Mouse (Mus musculus) urinary bladder, adult 18-20 months (tissue): ENCODE measurements around the gene Ttll9.

Source experiments
- DNase-seq, 2 experiments: peaks; one replicate each; pipeline ENCODE4 v3.0.0; 2022; ENCODE audit warnings: low spot score in 2 of 2, mixed read lengths in 2 of 2

The Ttll9 gene

GRCm38 (mm10) chr2:152941776-152942175 is 20.5 kb upstream of the Ttll9 start:
- no peak for DNase-seq

- DNase-seq: no peak
These were observed 19.3 kb upstream of the Ttll9 start for GRCm38 (mm10) chr2:152942898-152943515.

DNA sequence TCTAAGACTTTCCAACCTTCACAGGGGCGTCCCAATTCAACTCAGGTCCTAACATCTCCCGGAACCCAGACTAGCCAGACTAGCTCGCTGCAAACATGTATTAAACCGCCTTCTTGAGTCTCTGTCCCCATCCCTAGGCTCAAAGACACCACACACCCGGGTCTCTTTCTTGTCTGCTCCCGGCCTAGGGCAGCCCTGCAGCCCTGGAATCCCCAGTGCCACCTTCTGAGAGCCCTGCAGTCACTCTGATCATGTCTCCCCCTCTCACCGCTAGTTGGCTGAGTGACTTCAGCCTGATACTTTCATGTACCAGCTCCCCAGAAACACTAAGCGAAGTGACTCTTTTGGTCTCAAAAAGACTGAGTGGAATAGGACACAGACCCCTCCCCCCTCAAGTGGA is 18.7 kb upstream of the Ttll9 start:
- DNase-seq: no peak

- no peak for DNase-seq
These were observed 18.3 kb upstream of the Ttll9 start for GRCm38 (mm10) chr2:152944013-152944412.

DNA sequence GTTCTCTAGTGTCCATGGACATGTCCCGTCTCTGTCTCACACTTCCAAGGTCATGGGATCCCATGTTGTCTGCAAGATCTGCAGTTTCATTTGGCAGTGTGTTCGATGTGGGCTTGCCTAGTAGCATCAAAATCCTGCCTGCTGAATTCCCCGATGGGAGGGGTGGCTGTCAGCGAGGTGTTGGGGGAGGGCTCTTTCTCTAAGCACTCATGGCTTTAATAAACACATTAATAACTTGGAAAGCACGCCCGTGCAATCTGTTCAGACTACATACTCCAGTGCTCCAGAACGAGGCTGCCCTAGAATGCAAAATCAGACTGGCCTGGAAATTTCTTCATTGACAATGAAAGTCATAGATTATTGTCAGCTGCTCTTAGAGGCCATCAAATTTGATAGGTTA is 15.2 kb upstream of the Ttll9 start:
- no peak for DNase-seq

DNA sequence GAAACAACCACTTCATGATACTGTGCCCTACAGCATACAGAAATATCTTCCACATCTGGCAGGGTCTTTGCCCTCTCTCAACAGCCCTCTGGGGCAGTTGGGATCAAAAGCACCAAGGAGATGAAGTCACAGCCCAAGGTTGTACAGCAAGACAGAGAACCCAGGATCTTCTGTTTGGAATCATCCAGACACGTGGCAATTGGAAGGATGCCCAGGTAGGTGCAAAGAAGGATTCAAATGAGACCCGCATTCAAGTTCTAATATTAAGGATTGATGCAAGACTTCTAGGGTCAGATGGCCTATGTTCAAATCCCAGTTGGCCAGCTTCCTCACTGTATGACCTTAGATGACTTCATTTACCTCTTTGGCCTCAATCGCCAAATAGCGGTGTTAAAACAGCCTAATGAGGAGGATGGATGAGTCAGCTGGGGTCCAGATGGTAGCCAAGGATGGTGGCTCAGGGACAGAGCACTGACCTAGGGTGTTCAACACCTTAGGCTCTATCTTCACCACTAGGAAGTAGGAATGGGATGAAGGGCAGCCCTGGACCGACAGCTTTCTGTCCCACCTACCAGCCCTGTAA is 13.8 kb upstream of the Ttll9 start:
- DNase-seq: no peak

DNA sequence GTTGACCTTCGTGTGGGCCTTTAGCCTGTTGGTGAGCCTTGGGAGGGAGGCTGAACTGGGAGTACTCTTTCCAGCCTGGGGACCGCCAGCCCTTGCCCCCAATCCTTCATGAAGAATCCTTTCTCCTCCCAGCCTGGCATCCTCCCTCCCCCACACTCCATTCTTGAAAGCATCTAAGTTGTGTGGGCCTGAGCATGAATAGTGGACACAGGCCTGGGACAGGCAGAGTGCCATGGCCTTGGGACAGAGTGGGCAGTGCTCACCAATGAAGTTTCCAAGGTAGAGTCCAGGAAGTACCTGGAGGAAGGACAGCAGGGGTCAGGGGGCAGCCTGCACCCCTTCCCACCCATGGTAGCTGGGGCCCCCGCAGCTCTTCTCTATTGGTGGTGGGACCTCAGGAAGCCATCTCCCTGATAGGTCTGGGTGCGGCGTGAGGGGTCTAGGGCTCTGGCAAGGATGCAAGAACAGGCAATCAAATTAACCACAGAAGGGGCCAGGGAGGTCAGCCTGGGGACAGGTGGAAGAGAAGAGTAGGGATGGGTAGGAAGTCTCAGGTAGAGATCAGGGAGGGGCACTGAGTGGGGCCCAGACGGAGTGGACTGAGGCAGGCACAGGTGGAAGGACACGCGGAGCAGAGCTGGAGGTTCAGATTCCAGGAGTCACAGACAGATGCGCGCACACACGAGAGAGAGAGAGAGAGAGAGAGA is 11.8 kb upstream of the Ttll9 start:
- DNase-seq: no peak

- no peak for DNase-seq
These were observed 11.0 kb upstream of the Ttll9 start, which contains the start of gene Dusp15 for GRCm38 (mm10) chr2:152951065-152951849. Dusp15 (minus strand) TSS chr2:152951698.

- DNase-seq: no peak
These were observed 10.2 kb upstream of the Ttll9 start for GRCm38 (mm10) chr2:152951850-152952720.

- no peak for DNase-seq
These were observed 4.2 kb upstream of the Ttll9 start for GRCm38 (mm10) chr2:152958116-152958515.

DNA sequence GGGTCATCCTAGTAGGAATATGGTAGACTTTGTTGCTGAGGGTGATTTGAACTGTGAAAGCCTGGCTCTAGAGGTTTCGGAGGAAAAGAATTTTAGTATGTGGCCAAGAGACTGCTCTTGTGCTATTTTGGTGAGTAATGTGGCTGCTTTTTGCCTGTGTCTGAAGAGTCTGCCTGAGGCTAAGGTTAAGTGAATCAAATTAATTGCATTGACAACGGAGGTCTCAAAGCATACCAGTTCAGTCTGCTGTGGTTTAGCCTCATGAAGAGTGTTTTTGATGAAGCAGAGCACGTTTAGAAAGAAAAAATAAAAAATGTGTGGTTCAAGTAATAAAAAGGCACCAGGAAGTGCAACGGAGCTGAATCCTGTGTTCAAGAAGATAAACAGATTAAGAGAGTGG is 3.3 kb downstream of the Ttll9 start:
- no peak for DNase-seq

DNA sequence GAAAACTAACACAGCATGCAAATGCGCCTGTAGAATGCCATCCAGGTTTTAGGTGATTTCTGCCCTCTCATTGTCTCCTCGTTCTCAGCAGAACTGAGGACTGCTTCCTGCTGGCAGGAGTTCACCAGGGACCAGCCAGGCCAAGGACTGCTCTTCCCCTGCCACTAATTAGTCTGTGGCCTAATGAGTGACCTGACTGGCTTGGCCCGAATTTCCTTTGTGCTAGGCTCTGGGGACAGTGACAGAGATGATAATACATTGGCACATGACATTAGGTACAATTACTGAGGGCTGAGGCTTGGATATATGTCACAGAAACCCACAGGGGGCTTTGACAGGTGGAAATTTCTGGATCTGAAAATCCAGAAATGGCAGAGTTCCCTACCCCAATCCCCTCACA is 14.7 kb downstream of the Ttll9 start:
- no peak for DNase-seq

DNA sequence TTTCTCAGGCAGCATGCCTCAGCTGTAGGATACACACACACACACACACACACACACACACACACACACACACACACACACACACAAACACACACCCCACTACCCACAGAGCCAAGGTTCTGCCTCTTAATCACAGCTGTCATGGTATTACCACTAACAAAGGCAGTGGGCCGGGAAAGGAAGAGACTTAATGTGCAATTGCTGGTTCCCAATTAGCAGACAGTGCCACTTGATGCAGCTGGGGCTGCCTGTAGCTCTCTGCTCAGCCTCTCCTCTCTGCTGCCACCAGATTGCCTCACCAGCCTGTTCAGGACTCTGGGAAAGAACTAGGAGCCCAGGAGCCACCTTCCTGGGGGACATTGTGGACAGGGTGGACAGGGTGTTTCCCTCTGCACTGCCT is 23.3 kb downstream of the Ttll9 start:
- no peak for DNase-seq

DNA sequence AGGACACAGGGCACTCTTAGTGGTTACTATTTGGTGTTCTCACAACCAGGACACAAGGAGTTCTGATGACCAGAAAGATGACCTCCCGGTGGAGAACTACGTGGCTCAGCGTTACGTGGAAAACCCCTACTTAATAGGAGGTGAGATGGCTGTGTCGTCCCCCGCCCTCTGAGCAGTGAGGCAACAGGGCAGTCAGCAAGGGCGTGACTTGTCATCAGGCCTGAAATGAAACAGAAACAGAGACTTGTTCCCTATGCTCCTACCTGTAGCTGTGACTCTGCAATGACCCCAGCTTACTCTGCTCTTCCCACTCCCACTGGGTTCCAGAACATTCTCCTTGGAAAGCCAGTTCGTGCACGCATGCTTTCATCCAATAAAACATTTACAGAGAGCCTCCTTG is 29.2 kb downstream of the Ttll9 start:
- no peak for DNase-seq

DNA sequence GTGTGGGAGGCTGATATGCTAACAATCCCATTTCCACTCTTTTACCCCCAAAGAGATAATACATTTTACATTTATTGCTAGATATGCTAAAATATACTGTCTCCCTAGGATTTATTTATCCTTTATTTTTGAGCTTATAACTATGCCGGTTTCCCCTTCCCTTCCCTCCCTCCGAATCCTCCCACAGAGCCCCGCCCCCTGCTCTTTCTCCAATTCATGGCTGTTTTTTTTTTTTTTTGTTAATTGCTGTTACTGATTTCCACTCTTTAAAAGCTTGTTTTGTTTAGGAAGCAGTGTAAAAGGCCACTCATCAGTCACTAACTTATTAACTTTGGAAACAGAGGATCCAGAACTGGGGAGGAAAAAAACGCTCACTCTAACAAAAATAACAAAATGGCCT is 34.8 kb downstream of the Ttll9 start:
- no peak for DNase-seq

- no peak for DNase-seq
These were observed 40.4 kb downstream of the Ttll9 start for GRCm38 (mm10) chr2:153002492-153003248.

DNA sequence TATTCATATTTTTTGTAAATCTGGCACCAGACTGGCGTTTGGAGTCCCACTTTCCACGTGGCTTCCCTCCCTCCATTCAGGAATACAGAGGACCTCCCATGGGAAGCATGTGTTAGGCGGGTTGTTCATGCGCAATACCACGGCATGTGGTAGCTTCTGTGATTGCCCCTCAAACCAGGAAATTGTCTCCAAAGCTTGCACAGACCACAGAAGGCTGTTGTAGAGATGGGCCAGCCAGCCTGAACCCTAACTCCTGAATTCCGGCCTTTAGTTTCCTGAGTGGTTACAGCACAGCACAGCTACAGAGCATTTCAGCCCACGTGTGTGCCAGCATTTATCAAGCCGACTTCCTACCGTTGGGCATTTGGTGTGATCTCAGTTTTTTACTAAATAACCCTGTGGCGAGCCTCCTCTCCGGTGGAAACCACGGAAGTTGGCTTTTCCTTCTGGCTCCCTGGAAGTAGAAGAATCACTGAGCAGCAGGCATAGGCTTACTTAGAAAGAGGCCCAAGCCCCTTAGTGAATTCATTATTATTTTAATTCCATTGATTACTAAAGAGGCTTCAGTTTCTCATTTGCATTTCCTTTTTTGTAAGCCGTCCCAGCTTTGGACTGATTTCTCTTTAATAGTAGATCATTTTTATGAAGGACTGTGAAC is 41.5 kb downstream of the Ttll9 start:
- no peak for DNase-seq

- no peak for DNase-seq
These were observed 43.7 kb downstream of the Ttll9 start for GRCm38 (mm10) chr2:153005981-153006380.

GRCm38 (mm10) chr2:153009192-153009973 is 47.1 kb downstream of the Ttll9 start:
- DNase-seq: no peak
